Mouse (Mus musculus): ENCODE results near the gene Bub1b. TPM values are rescaled to one million over a fixed set of nuclear protein-coding genes. Genes with fewer than 3 reads are reported as not detected.

Gene Bub1b
- polyA plus RNA-seq, 1 experiment from 2014 or later, result 19.7 TPM

DNA sequence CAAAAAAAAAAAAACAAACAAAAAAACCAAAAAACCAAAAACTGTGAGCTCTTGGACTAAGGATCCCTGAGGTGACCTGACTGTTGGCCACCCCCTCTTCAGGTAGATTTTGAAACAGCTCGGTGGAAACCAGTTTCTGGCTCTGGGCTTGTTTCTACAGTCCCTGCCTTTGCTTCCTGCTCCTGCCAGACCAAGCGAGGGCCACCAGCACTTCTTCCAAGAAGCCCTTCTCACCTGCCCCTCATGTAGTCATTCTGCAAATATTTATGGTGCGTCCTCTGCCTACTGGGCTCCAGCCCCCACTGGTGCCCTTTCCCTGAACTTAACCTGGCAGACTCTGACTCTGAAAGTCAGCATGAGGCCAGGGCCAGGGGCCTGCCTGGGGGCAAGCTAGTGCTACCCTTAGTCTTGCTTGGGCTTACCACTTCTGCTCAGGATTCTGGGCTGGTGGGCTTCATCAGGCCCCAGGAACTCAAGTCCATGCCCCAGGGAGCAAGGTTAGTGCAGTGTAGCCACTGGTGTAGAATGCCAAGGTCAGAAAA is 67.0 kb downstream of the Bub1b start:
- Histone ChIP-seq H3K4me1 (ENCODE audit: control insufficient read depth, insufficient read depth, low read length) (peaks cover 27% of the 10 kb centered on the region), H3K9ac (replicated peaks; ENCODE audit: low read length) (no peak overlapping the region)
- 90% methylated on average over 3 of the region's 3 CpGs for WGBS

GRCm38 (mm10) chr2:118665616-118666015 is 67.6 kb downstream of the Bub1b start:
- DNase-seq, result no peak
- Histone ChIP-seq H3K4me1 (ENCODE audit: control insufficient read depth, insufficient read depth, low read length) (peaks cover 27% of the 10 kb centered on the region), H3K4me3 (replicated peaks; ENCODE audit: low read depth, low read length) (no peak overlapping the region), H3K9me3 (ENCODE audit: control insufficient read depth, low read length) (no peaks in the 10 kb centered on the region), H3K4me2 (ENCODE audit: low read length) (peak overlapping the region; percentile 88), H3K9ac (replicated peaks; ENCODE audit: low read length) (no peak overlapping the region; the same call in 1 of the 2 replicates), H3K27me3 (ENCODE audit: control insufficient read depth, insufficient read depth, low read length) (no peaks in the 10 kb centered on the region), H3K27ac (replicated peaks; ENCODE audit: low read depth, low read length) (no peak overlapping the region), H3K36me3 (ENCODE audit: control insufficient read depth, insufficient read depth, low read length) (no peaks in the 10 kb centered on the region)
- 88% methylated on average over 4 of the region's 4 CpGs for WGBS
- no peak for ATAC-seq (ENCODE audit: low FRiP score, low TSS enrichment)

More for the DNA sequence above, 67.0 kb downstream of the Bub1b start:
- no peak overlapping the region for H3K4me3 ChIP-seq (replicated peaks; ENCODE audit: low read depth, low read length)
- H3K4me2 ChIP-seq (ENCODE audit: low read length), result peak overlapping the region; percentile 88
- no peak for DNase-seq
- H3K36me3 ChIP-seq (ENCODE audit: control insufficient read depth, insufficient read depth, low read length), result no peaks in the 10 kb centered on the region
- no peak overlapping the region for H3K27ac ChIP-seq (replicated peaks; ENCODE audit: low read depth, low read length)
- no peak for ATAC-seq (ENCODE audit: low FRiP score, low TSS enrichment)
- H3K27me3 ChIP-seq (ENCODE audit: control insufficient read depth, insufficient read depth, low read length), result no peaks in the 10 kb centered on the region
- H3K9me3 ChIP-seq (ENCODE audit: control insufficient read depth, low read length), result no peaks in the 10 kb centered on the region

DNA sequence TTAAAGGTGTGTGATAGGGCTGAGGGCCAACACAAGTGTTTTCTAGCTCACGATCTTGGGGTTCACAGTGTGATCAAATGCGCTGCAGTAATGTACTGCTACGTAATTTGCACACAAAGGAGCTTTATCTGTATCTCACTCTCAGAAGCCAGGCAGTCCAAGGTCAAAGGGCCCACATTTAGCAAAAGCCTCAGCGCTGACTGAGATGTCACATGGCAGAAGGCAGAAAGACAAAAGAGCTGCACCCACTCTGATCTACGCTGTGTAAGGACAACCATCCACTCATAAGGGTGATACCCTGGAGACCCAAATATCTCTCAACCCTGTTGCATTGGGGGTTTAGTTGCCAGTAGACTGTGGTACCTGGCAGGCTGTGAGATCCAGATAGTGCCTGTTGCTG is 69.2 kb downstream of the Bub1b start:
- no peak for ATAC-seq (ENCODE audit: low FRiP score, low TSS enrichment)
- 79% methylated on average over 5 of the region's 5 CpGs for WGBS
- H3K9ac ChIP-seq (replicated peaks; ENCODE audit: low read length), result no peak overlapping the region
- no peak overlapping the region for H3K4me3 ChIP-seq (replicated peaks; ENCODE audit: low read depth, low read length)
- H3K9me3 ChIP-seq (ENCODE audit: control insufficient read depth, low read length), result no peaks in the 10 kb centered on the region
- no peaks in the 10 kb centered on the region for H3K27me3 ChIP-seq (ENCODE audit: control insufficient read depth, insufficient read depth, low read length)
- H3K4me1 ChIP-seq (ENCODE audit: control insufficient read depth, insufficient read depth, low read length), result peaks cover 27% of the 10 kb centered on the region
- H3K27ac ChIP-seq (replicated peaks; ENCODE audit: low read depth, low read length), result no peak overlapping the region
- H3K36me3 ChIP-seq (ENCODE audit: control insufficient read depth, insufficient read depth, low read length), result no peaks in the 10 kb centered on the region
- no peak overlapping the region for H3K4me2 ChIP-seq (ENCODE audit: low read length)
- no peak for DNase-seq

DNA sequence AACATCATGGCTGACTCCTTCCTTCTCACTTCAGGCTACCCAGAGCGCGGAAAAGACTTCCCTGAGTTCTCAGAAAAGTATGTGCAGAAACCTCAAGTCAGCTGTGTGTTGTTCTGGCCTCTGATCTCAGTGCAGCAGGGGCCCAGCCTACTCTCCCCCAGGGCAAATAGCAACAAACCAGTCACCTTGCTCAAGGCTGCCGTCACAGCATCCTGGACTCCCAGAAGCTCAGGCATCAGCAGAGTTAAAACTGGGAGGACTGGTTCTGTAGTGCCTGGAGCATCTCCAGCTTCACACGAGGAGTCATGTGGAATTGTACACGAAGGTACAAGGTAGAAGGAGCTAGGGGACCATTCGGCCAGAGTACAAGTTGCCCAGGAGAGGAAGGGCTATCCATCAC is 71.2 kb downstream of the Bub1b start:
- Histone ChIP-seq H3K4me3 (replicated peaks; ENCODE audit: low read depth, low read length) (no peak overlapping the region), H3K36me3 (ENCODE audit: control insufficient read depth, insufficient read depth, low read length) (no peaks in the 10 kb centered on the region), H3K4me2 (ENCODE audit: low read length) (no peak overlapping the region), H3K27ac (replicated peaks; ENCODE audit: low read depth, low read length) (no peak overlapping the region), H3K9ac (replicated peaks; ENCODE audit: low read length) (no peak overlapping the region), H3K9me3 (ENCODE audit: control insufficient read depth, low read length) (no peaks in the 10 kb centered on the region), H3K27me3 (ENCODE audit: control insufficient read depth, insufficient read depth, low read length) (no peaks in the 10 kb centered on the region; the same call in 1 of the 2 replicates), H3K4me1 (ENCODE audit: control insufficient read depth, insufficient read depth, low read length) (peaks cover 14% of the 10 kb centered on the region)
- ATAC-seq (ENCODE audit: low FRiP score, low TSS enrichment), result no peak
- no peak for DNase-seq
- 78% methylated on average over 6 of the region's 6 CpGs for WGBS

DNA sequence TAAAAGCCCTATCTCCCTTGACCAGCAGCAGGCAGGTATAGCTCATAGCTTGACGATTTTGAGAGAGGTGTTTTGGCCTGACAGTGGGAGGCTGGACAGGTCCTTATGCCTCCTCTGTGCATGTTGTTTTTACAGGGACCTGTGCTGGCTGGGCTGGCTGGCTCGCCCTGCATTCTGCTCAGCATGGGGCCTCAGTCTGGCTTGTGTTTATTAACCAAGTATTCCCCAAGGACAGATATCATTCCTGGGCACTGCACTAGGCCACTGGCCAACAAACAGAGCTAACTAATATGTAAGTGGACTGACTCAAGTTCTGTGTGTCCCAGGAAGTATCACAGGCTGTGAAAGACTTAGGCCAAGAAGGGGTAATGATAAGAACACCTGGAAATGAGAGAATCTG is 71.8 kb downstream of the Bub1b start:
- Histone ChIP-seq H3K4me3 (replicated peaks; ENCODE audit: low read depth, low read length) (no peak overlapping the region), H3K9ac (replicated peaks; ENCODE audit: low read length) (no peak overlapping the region), H3K36me3 (ENCODE audit: control insufficient read depth, insufficient read depth, low read length) (no peaks in the 10 kb centered on the region), H3K9me3 (ENCODE audit: control insufficient read depth, low read length) (no peaks in the 10 kb centered on the region), H3K4me1 (ENCODE audit: control insufficient read depth, insufficient read depth, low read length) (peaks cover 12% of the 10 kb centered on the region), H3K27ac (replicated peaks; ENCODE audit: low read depth, low read length) (no peak overlapping the region), H3K4me2 (ENCODE audit: low read length) (no peak overlapping the region), H3K27me3 (ENCODE audit: control insufficient read depth, insufficient read depth, low read length) (peaks cover 2% of the 10 kb centered on the region)
- WGBS, result 55% methylated on average over 2 of the region's 2 CpGs
- ATAC-seq (ENCODE audit: low FRiP score, low TSS enrichment) (no peak), DNase-seq (no peak)

DNA sequence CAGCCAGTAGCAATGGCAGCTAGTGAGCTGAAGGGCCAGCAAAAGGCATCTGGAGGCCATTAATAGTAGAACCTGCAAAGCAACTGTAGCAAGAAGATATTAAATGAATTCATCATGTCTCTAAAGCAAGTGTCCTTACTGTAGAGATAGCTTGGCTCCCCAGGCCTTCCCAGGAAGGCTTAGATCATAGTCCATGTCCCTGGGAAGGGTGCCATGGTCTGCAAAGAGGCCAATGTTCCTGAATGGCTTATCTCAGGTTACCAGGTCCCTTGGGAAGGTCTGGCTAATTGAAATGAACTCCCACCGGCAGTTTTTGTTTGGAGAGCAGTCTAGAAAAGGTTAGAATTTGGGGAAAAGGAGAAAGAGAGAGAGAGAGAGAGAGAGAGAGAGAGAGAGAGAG is 73.7 kb downstream of the Bub1b start:
- Histone ChIP-seq H3K27me3 (ENCODE audit: control insufficient read depth, insufficient read depth, low read length) (peaks cover 17% of the 10 kb centered on the region), H3K36me3 (ENCODE audit: control insufficient read depth, insufficient read depth, low read length) (no peaks in the 10 kb centered on the region), H3K4me1 (ENCODE audit: control insufficient read depth, insufficient read depth, low read length) (peaks cover 4% of the 10 kb centered on the region; the same call in 1 of the 2 replicates), H3K27ac (replicated peaks; ENCODE audit: low read depth, low read length) (no peak overlapping the region), H3K9me3 (ENCODE audit: control insufficient read depth, low read length) (no peaks in the 10 kb centered on the region), H3K9ac (replicated peaks; ENCODE audit: low read length) (no peak overlapping the region), H3K4me2 (ENCODE audit: low read length) (no peak overlapping the region), H3K4me3 (replicated peaks; ENCODE audit: low read depth, low read length) (no peak overlapping the region)
- no peak for DNase-seq
- 70% methylated on average over 1 of the region's 1 CpGs for WGBS
- no peak for ATAC-seq (ENCODE audit: low FRiP score, low TSS enrichment)

GRCm38 (mm10) chr2:118673686-118674465 is 75.9 kb downstream of the Bub1b start:
- ATAC-seq (ENCODE audit: low FRiP score, low TSS enrichment), result no peak

GRCm38 (mm10) chr2:118674500-118674899 is 76.5 kb downstream of the Bub1b start:
- ATAC-seq (ENCODE audit: low FRiP score, low TSS enrichment), result no peak
- Histone ChIP-seq H3K4me1 (ENCODE audit: control insufficient read depth, insufficient read depth, low read length) (peaks cover 14% of the 10 kb centered on the region; the same call in 1 of the 2 replicates), H3K27ac (replicated peaks; ENCODE audit: low read depth, low read length) (no peak overlapping the region), H3K27me3 (ENCODE audit: control insufficient read depth, insufficient read depth, low read length) (peaks cover 40% of the 10 kb centered on the region), H3K4me3 (replicated peaks; ENCODE audit: low read depth, low read length) (no peak overlapping the region), H3K4me2 (ENCODE audit: low read length) (no peak overlapping the region), H3K36me3 (ENCODE audit: control insufficient read depth, insufficient read depth, low read length) (no peaks in the 10 kb centered on the region), H3K9ac (replicated peaks; ENCODE audit: low read length) (no peak overlapping the region), H3K9me3 (ENCODE audit: control insufficient read depth, low read length) (no peaks in the 10 kb centered on the region)
- WGBS, result 21% methylated on average over 7 of the region's 7 CpGs
- no peak for DNase-seq

More at GRCm38 (mm10) chr2:118673686-118674465, 75.9 kb downstream of the Bub1b start:
- Histone ChIP-seq H3K4me1 (ENCODE audit: control insufficient read depth, insufficient read depth, low read length) (peaks cover 14% of the 10 kb centered on the region; the same call in 1 of the 2 replicates), H3K36me3 (ENCODE audit: control insufficient read depth, insufficient read depth, low read length) (no peaks in the 10 kb centered on the region), H3K4me3 (replicated peaks; ENCODE audit: low read depth, low read length) (no peak overlapping the region), H3K9ac (replicated peaks; ENCODE audit: low read length) (no peak overlapping the region), H3K4me2 (ENCODE audit: low read length) (no peak overlapping the region), H3K27me3 (ENCODE audit: control insufficient read depth, insufficient read depth, low read length) (peaks cover 38% of the 10 kb centered on the region), H3K9me3 (ENCODE audit: control insufficient read depth, low read length) (no peaks in the 10 kb centered on the region), H3K27ac (replicated peaks; ENCODE audit: low read depth, low read length) (no peak overlapping the region)
- no peak for DNase-seq
- 24% methylated on average over 15 of the region's 15 CpGs for WGBS
